Mouse (Mus musculus) erythroblast, embryonic 14.5 days (primary cell): ENCODE results near the gene Tnc. TPM values are rescaled to one million over a fixed set of nuclear protein-coding genes. Genes with fewer than 3 reads are reported as not detected.

Experiments used
- H3K27me3 ChIP-seq: 2 replicates; pipeline ENCODE4 v1.6.1; 2012; ENCODE audit warnings: inconsistent platforms; ENCODE audit not compliant: control insufficient read depth
- H3K36me3 ChIP-seq: 2 replicates; pipeline ENCODE4 v1.6.1; 2012; ENCODE audit warnings: mild to moderate bottlenecking, inconsistent platforms; ENCODE audit not compliant: control insufficient read depth
- H3K4me1 ChIP-seq: 2 replicates; pipeline ENCODE4 v1.6.1; 2012; ENCODE audit warnings: inconsistent platforms; ENCODE audit not compliant: control insufficient read depth
- H3K4me3 ChIP-seq: replicated peaks from 2 replicates; pipeline ENCODE3; 2012; ENCODE audit warnings: moderate library complexity, mild to moderate bottlenecking, inconsistent platforms
- H3K9me3 ChIP-seq: 2 replicates; pipeline ENCODE4 v1.6.1; 2012; ENCODE audit warnings: low read length, inconsistent platforms, mixed read lengths; ENCODE audit not compliant: control insufficient read depth
- GATA1 ChIP-seq: IDR thresholded peaks from 2 replicates; pipeline ENCODE4 v1.6.1; 2012; ENCODE audit warnings: low read length, inconsistent platforms, mixed read lengths
- TAL1 ChIP-seq: IDR thresholded peaks from 3 replicates; pipeline ENCODE4 v1.6.1; 2012; ENCODE audit warnings: low read length, inconsistent platforms, mixed read lengths
- polyA plus RNA-seq: library from polyadenylated mRNA; stranded (reverse); fragments of >175 nt; gene quantifications from 2 replicates; pipeline ENCODE4 v1.2.3, GENCODE M21; 2012

Gene Tnc
- polyA plus RNA-seq, 1 experiment: not detected

DNA sequence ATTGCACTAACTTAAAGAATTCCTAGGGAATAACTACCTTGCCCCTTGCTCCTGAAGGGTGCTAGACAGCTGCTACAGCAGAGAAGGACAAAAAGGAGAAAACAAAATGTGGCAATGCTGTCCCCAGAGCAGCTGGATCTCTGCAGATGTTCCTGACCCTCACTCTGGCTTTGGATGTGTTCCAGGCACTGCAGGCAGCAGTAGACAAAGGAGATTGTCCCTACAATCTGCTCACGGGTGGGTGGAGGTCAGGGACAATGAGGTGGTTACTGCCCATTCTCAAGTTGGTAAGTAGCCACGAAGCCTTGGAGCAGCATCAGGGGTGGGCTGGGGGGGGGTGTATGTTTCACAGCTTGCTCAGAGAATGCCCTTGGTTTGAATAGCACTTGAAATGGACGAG, 43.1 kb downstream of the Tnc start:
- Histone ChIP-seq H3K4me3 (no peak overlapping the region), H3K27me3 (no peaks in the 10 kb centered on the region), H3K36me3 (no peaks in the 10 kb centered on the region), H3K4me1 (no peaks in the 10 kb centered on the region), H3K9me3 (peaks cover 2% of the 10 kb centered on the region; the same call in 1 of the 2 replicates)
- TF ChIP-seq GATA1 (no peak), TAL1 (no peak)

DNA sequence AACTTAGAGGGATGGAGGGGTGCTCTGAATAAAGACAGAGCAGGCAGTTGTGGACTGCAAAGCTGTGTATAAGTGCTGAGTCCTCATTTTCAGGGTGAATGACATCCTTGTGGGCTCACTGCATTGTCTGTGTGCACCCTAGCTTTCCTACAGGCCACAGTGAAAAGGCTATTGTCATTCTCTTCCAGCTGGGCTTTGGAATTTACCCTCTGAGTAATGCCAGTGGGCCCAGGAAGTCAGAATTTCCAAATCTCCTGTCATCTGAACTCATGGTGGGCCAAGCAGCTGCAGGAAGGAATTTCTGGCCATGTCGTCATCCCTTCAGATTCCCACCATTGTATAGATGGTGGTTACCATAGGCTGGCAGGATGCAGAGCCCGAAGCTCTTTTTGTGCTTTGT, 44.6 kb downstream of the Tnc start:
- TF ChIP-seq GATA1 (no peak), TAL1 (no peak)
- Histone ChIP-seq H3K4me3 (no peak overlapping the region), H3K36me3 (no peaks in the 10 kb centered on the region), H3K4me1 (no peaks in the 10 kb centered on the region), H3K27me3 (no peaks in the 10 kb centered on the region), H3K9me3 (peaks cover 2% of the 10 kb centered on the region; the same call in 1 of the 2 replicates)

DNA sequence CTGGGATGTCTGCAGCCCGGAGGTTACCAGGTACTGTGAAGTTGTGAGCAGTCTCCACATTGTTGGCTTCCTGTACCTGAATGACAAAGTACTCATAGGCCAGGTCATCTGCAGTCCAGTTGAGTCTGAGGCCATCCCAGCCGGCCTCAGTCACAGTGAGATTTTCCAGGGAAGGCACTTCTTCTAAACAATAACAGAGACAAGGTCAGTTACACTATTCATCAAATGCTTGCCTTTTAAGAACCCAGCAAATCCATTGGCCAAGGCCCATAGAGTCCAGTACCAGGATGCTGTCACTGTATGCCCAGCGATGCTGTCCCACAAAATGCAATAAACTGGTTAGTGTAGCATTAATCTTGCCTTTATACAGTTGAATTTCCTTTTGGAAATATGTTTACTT, 46.0 kb downstream of the Tnc start:
- no peak for TF ChIP-seq TAL1
- TF ChIP-seq GATA1: no peak
- no peaks in the 10 kb centered on the region for H3K36me3 ChIP-seq
- H3K27me3 ChIP-seq: no peaks in the 10 kb centered on the region
- no peaks in the 10 kb centered on the region for H3K4me1 ChIP-seq
- peaks cover 2% of the 10 kb centered on the region; the same call in 1 of the 2 replicates for H3K9me3 ChIP-seq
- H3K4me3 ChIP-seq: no peak overlapping the region

DNA sequence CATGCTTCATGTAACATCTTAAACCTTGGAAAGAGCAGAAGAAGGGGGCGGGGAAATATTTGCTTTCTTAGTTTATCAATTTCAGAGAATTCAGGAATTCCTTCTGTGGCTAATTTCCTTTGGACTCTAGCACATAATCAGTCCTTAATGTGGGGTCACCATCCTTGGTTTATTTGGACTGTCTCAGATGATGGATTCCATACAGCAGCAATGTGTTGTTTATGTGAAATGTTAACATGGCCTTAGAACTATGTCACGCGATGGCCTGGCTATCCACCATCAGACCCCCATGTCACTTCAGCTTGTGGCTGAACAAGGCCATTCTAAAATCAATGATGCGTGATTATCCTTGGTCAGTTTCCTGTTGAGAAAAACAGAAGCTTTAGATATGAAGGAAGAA, 46.5 kb downstream of the Tnc start:
- Histone ChIP-seq H3K4me1 (no peaks in the 10 kb centered on the region), H3K4me3 (no peak overlapping the region), H3K9me3 (peaks cover 2% of the 10 kb centered on the region; the same call in 1 of the 2 replicates), H3K27me3 (no peaks in the 10 kb centered on the region), H3K36me3 (no peaks in the 10 kb centered on the region)
- TF ChIP-seq GATA1: no peak
- no peak for TF ChIP-seq TAL1

DNA sequence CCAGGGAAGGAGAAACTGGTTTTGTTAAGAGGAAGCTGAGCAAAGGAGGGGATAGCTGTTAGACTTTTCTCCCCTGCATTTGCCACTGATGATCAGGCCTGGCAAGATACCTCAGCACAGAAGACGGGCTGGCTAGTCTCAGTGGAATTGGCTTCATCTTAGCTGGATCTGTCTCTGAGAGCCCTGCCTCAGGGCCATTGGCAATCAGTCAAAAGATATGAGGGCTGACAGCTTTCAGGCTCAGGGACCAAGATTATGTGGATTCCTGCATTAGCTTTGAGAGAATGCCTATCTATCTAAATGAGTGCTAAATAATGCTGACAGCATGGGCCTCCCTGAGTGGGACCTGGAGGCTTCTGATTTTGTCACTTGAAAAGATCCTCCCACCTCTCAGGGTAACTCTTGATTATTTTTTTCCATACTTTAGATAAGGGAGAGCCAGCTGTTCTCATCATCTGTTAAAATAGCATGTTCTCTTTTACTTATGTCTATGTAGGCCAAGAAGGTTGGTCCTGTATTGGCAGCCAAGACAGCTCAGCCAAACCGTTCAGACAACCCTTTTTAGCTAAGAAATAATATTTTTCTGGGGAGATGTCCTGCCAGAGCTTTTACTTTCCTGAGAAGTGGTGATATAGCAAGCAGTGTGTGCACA, 53.2 kb downstream of the Tnc start:
- Histone ChIP-seq H3K27me3 (no peaks in the 10 kb centered on the region), H3K36me3 (no peaks in the 10 kb centered on the region), H3K9me3 (no peaks in the 10 kb centered on the region), H3K4me1 (no peaks in the 10 kb centered on the region), H3K4me3 (no peak overlapping the region)
- TF ChIP-seq GATA1 (no peak), TAL1 (no peak)

DNA sequence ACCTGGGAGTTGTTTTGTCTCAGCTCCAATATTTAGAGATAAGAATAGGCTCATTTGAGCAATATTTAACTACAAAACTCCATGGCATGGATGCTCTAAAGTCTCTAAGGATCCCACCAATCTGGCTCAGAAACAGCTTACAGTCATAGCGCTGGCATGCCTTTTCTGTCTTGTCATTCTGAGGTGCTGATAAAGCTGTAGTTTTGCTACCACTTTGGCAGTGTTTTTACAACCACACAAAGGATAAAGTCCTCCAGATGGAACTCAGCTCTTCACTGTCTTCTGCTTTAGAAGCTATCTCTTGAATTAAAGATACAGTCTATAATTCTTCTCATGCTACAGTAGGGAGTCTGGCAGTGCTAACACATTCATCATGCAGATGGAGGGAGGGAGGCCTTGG, 56.6 kb downstream of the Tnc start:
- Histone ChIP-seq H3K36me3 (no peaks in the 10 kb centered on the region), H3K27me3 (no peaks in the 10 kb centered on the region), H3K4me3 (no peak overlapping the region), H3K4me1 (no peaks in the 10 kb centered on the region), H3K9me3 (no peaks in the 10 kb centered on the region)
- no peak for TF ChIP-seq GATA1
- TF ChIP-seq TAL1: no peak

DNA sequence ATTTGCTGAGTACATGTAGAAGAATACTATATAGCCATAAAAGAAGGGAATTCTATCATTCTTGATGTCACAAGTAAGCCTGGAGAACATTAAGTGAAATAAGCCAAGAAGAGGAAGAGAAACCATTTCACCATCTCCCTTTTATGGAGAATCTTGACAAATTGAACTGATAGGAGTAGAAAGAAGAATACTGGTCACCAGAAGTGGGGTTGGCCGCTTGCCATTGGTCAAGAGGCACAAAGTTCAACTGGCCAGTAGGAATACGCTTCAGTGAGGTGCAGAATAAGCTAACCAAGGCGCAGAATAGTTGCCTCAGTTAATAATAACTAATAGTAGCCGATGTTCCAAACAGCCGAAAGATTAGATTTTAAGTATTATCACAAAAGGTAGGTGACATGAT, 58.7 kb downstream of the Tnc start:
- Histone ChIP-seq H3K27me3 (no peaks in the 10 kb centered on the region), H3K36me3 (no peaks in the 10 kb centered on the region), H3K4me3 (no peak overlapping the region), H3K4me1 (no peaks in the 10 kb centered on the region), H3K9me3 (no peaks in the 10 kb centered on the region)
- TF ChIP-seq GATA1 (no peak), TAL1 (no peak)

DNA sequence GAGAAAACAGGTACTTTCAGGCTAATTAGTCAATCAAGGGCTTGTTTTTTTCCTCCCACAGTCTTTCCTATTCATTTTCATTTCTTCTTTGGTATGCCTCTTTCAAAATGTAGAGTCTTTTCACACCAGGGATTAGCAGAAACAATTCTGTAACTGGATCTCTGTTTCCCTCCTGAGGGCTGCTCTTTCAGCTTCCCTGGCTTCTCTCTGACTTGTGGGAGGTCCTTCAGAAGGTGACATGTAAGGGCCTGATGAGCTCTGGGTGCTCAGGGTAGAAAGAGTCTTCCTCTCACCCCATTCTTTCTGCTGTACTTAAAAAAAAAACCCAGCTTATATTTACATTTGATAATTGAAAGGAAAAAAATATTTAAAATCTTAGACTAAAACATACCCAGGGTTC, 60.2 kb downstream of the Tnc start:
- Histone ChIP-seq H3K4me3 (no peak overlapping the region), H3K36me3 (no peaks in the 10 kb centered on the region), H3K27me3 (no peaks in the 10 kb centered on the region), H3K9me3 (no peaks in the 10 kb centered on the region), H3K4me1 (no peaks in the 10 kb centered on the region)
- TF ChIP-seq TAL1: no peak
- TF ChIP-seq GATA1: no peak

DNA sequence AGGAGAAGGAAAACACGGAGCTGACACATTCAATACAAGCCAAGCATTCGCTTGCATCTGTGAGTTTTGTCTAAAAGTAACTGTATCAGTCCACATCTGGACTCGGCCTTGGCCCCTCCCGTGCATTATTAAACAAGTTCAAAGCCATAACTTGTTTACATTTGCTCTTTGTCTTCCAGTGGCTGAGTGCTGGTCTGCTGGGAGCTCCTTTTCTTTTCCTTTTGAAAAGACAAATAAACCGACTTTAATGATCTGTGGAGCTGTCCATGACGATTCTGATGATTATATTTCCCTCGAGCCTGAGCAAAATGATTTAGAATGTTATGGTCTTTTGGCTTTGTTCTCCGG, 63.7 kb downstream of the Tnc start:
- no peaks in the 10 kb centered on the region for H3K9me3 ChIP-seq
- TF ChIP-seq GATA1: no peak
- H3K36me3 ChIP-seq: no peaks in the 10 kb centered on the region
- no peak overlapping the region for H3K4me3 ChIP-seq
- H3K4me1 ChIP-seq: no peaks in the 10 kb centered on the region
- H3K27me3 ChIP-seq: no peaks in the 10 kb centered on the region
